9 mouse cellular contexts compared by ENCODE assay signal in genomic region chr1:75487040-75487404, GRCm38 (mm10). TPM values are rescaled to one million over a fixed set of nuclear protein-coding genes. Genes with fewer than 3 reads are reported as not detected.
DNase-seq lines count a peak whose midpoint lies in the region; ATAC-seq and TF ChIP-seq lines count a peak whose summit lies in the region.
"Had no signal": no experiment of that assay in that cellular context is flagged by ENCODE, and none has a peak within 500 bp of the region (broad histone marks: within the 10 kb centered on the region; RNA-seq: fewer than 3 reads in every experiment).

No protein-coding gene starts in this region.

- TF ChIP-seq CTCF in bone marrow macrophage, adult 2 months (IDR thresholded peaks at IDR 0.05; ENCODE audit: low read depth, low read length), result no peak

- H3K27ac ChIP-seq in kidney, embryonic 14.5 days (ENCODE audit: low read depth, low read length), result no peak overlapping the region
- H3K27ac ChIP-seq in bone marrow macrophage, adult 2 months (ENCODE audit: insufficient read depth, low read depth, low read length), result no peak overlapping the region
- no peak overlapping the region for H3K27ac ChIP-seq in hindbrain, embryonic 12.5 days
- no peak overlapping the region for H3K27ac ChIP-seq in midbrain, embryonic 14.5 days (replicated peaks; ENCODE audit: low read depth, low read length)

- H3K4me3 ChIP-seq in kidney, embryonic 14.5 days (ENCODE audit: low read length), result peak overlapping the region; percentile 52
- H3K4me3 ChIP-seq in bone marrow macrophage, adult 2 months (ENCODE audit: insufficient read depth, low read length), result peak overlapping the region; percentile 8; the same call in 1 of the 2 replicates
- peak overlapping the region; percentile 48 for H3K4me3 ChIP-seq in hindbrain, embryonic 12.5 days
- H3K4me3 ChIP-seq in midbrain, embryonic 14.5 days (replicated peaks; ENCODE audit: low read depth, low read length), result peak overlapping the region; percentile 45

- peak overlapping the region; percentile 45 for H3K9ac ChIP-seq in kidney, embryonic 14.5 days (ENCODE audit: low read depth, low read length)
- peak overlapping the region; percentile 47; the same call in 1 of the 2 replicates for H3K9ac ChIP-seq in hindbrain, embryonic 12.5 days
- peak overlapping the region; percentile 45; the same call in 1 of the 2 replicates for H3K9ac ChIP-seq in midbrain, embryonic 14.5 days (replicated peaks; ENCODE audit: low read length)

- no peaks in the 10 kb centered on the region for H3K9me3 ChIP-seq in kidney, embryonic 14.5 days (ENCODE audit: control insufficient read depth, low read length)
- H3K9me3 ChIP-seq in hindbrain, embryonic 12.5 days (replicated peaks), result no peaks in the 10 kb centered on the region
- H3K9me3 ChIP-seq in midbrain, embryonic 14.5 days (ENCODE audit: control insufficient read depth, low read length), result no peaks in the 10 kb centered on the region

- no peak for TF ChIP-seq POLR2A in bone marrow macrophage, adult 2 months (IDR thresholded peaks at IDR 0.05; ENCODE audit: borderline replicate concordance, low read depth, low read length)

- DNase-seq in kidney, postnatal 14 days, result no peak
- DNase-seq in midbrain, embryonic 14.5 days, result no peak
- no peak for DNase-seq in adrenal gland, postnatal 4 days (ENCODE audit: low spot score in 2 of 2)
- DNase-seq in cerebellum, postnatal 36 days, result no peak

- H3K27me3 ChIP-seq in kidney, embryonic 14.5 days (ENCODE audit: control insufficient read depth, insufficient read depth, low read length), result peaks cover 53% of the 10 kb centered on the region
- peaks cover 84% of the 10 kb centered on the region for H3K27me3 ChIP-seq in hindbrain, embryonic 12.5 days
- peaks cover 46% of the 10 kb centered on the region for H3K27me3 ChIP-seq in midbrain, embryonic 14.5 days (ENCODE audit: control insufficient read depth, insufficient read depth, low read length)

- ATAC-seq in kidney, embryonic 14.5 days (ENCODE audit: low FRiP score, low TSS enrichment), result peak; percentile 14
- ATAC-seq in hindbrain, embryonic 12.5 days (ENCODE audit: low FRiP score), result 0 out of 2 replicates have a peak, but pooled peaks have one; percentile 29
- no peak for ATAC-seq in midbrain, embryonic 14.5 days (ENCODE audit: low FRiP score, low TSS enrichment)
- ATAC-seq in cerebellum, adult (ENCODE audit: insufficient number of reproducible peaks, low FRiP score, low TSS enrichment), result no peak

- H3K4me1 ChIP-seq in kidney, embryonic 14.5 days (ENCODE audit: control insufficient read depth, insufficient read depth, low read length), result peaks cover 4% of the 10 kb centered on the region; the same call in 1 of the 2 replicates
- no peaks in the 10 kb centered on the region for H3K4me1 ChIP-seq in bone marrow macrophage, adult 2 months (ENCODE audit: control insufficient read depth, insufficient read depth, low read length)
- peaks cover 27% of the 10 kb centered on the region for H3K4me1 ChIP-seq in hindbrain, embryonic 12.5 days
- peaks cover 18% of the 10 kb centered on the region for H3K4me1 ChIP-seq in midbrain, embryonic 14.5 days (ENCODE audit: control insufficient read depth, insufficient read depth, low read length)

- H3K36me3 ChIP-seq in kidney, embryonic 14.5 days (ENCODE audit: control insufficient read depth, insufficient read depth, low read length), result peaks cover 21% of the 10 kb centered on the region
- H3K36me3 ChIP-seq in hindbrain, embryonic 12.5 days, result peaks cover 24% of the 10 kb centered on the region
- peaks cover 53% of the 10 kb centered on the region for H3K36me3 ChIP-seq in midbrain, embryonic 14.5 days (ENCODE audit: control insufficient read depth, insufficient read depth, low read length)

- 3% methylated on average over 13 of the region's 13 CpGs for WGBS in kidney, embryonic 14.5 days
- WGBS in hindbrain, embryonic 12.5 days, result 2% methylated on average over 13 of the region's 13 CpGs
- 1% methylated on average over 13 of the region's 13 CpGs for WGBS in midbrain, embryonic 14.5 days

- H3K4me2 ChIP-seq in kidney, embryonic 14.5 days (replicated peaks; ENCODE audit: low read depth, low read length), result peak overlapping the region; percentile 82
- peak overlapping the region; percentile 91 for H3K4me2 ChIP-seq in hindbrain, embryonic 12.5 days (replicated peaks)
- H3K4me2 ChIP-seq in midbrain, embryonic 14.5 days (ENCODE audit: low read length), result peak overlapping the region; percentile 86

RNA-seq across cellular contexts. Expression of gene Tmem198, which starts 7.7 kb away (rescaled TPM):
- 0.62 and 1.1 TPM in 2 replicates for polyA plus RNA-seq in kidney, embryonic 14.5 days (2014; fragmentation: Nextera tagmentation; extraction: Ambion mirVana)
- polyA plus RNA-seq in bone marrow macrophage, adult 2 months (2012; ENCODE audit: insufficient read depth, insufficient read length, missing spikeins), result not detected in 2 replicates
- 25.3 and 25.7 TPM in 2 replicates for polyA plus RNA-seq in hindbrain, embryonic 12.5 days (2016; fragmentation: Nextera tagmentation; extraction: Ambion mirVana)
- 42.9 and 55.9 TPM in 2 replicates for polyA plus RNA-seq in midbrain, embryonic 14.5 days (2014; fragmentation: Nextera tagmentation; extraction: Ambion mirVana)
- 1 to 10 TPM; 4.0 to 5.0 TPM for total RNA-seq in adrenal gland, postnatal 4 days (2021)

RNA-seq across cellular contexts. Expression of gene Chpf, which starts 7.9 kb away (rescaled TPM):
- 37.1 and 41.4 TPM in 2 replicates for polyA plus RNA-seq in kidney, embryonic 14.5 days (2014; fragmentation: Nextera tagmentation; extraction: Ambion mirVana)
- polyA plus RNA-seq in bone marrow macrophage, adult 2 months (2012; ENCODE audit: insufficient read depth, insufficient read length, missing spikeins), result 0.95 and 1.3 TPM in 2 replicates
- 39.2 and 41.5 TPM in 2 replicates for polyA plus RNA-seq in hindbrain, embryonic 12.5 days (2016; fragmentation: Nextera tagmentation; extraction: Ambion mirVana)
- 39.7 and 44.2 TPM in 2 replicates for polyA plus RNA-seq in midbrain, embryonic 14.5 days (2014; fragmentation: Nextera tagmentation; extraction: Ambion mirVana)
- total RNA-seq in adrenal gland, postnatal 4 days (2021), result 10 to 100 TPM; 60.3 to 62.6 TPM

RNA-seq across cellular contexts. Expression of gene Obsl1, which starts 19.2 kb away (rescaled TPM):
- polyA plus RNA-seq in kidney, embryonic 14.5 days (2014; fragmentation: Nextera tagmentation; extraction: Ambion mirVana), result 79.8 and 83.2 TPM in 2 replicates
- polyA plus RNA-seq in bone marrow macrophage, adult 2 months (2012; ENCODE audit: insufficient read depth, insufficient read length, missing spikeins), result 0.33 TPM in 1 of 2 replicates, not detected in the other
- 63.4 and 66.4 TPM in 2 replicates for polyA plus RNA-seq in hindbrain, embryonic 12.5 days (2016; fragmentation: Nextera tagmentation; extraction: Ambion mirVana)
- 22.0 and 24.1 TPM in 2 replicates for polyA plus RNA-seq in midbrain, embryonic 14.5 days (2014; fragmentation: Nextera tagmentation; extraction: Ambion mirVana)
- total RNA-seq in adrenal gland, postnatal 4 days (2021), result 100 to 1,000 TPM; 241 to 242 TPM
- polyA plus RNA-seq: activated CD4-positive, CD25-positive, alpha-beta regulatory T cell, adult 4 months had no signal

RNA-seq across cellular contexts. Expression of gene Inha, which starts 19.9 kb away (rescaled TPM):
- 2.7 and 3.0 TPM in 2 replicates for polyA plus RNA-seq in kidney, embryonic 14.5 days (2014; fragmentation: Nextera tagmentation; extraction: Ambion mirVana)
- polyA plus RNA-seq in bone marrow macrophage, adult 2 months (2012; ENCODE audit: insufficient read depth, insufficient read length, missing spikeins), result not detected in 2 replicates
- polyA plus RNA-seq in hindbrain, embryonic 12.5 days (2016; fragmentation: Nextera tagmentation; extraction: Ambion mirVana), result 8.6 and 9.2 TPM in 2 replicates
- 9.3 and 16.8 TPM in 2 replicates for polyA plus RNA-seq in midbrain, embryonic 14.5 days (2014; fragmentation: Nextera tagmentation; extraction: Ambion mirVana)
- 10 to 100 TPM; 71.4 to 80.6 TPM for total RNA-seq in adrenal gland, postnatal 4 days (2021)
- polyA plus RNA-seq: activated CD4-positive, CD25-positive, alpha-beta regulatory T cell, adult 4 months had no signal

RNA-seq across cellular contexts. Expression of gene Stk11ip, which starts 34.3 kb away (rescaled TPM):
- 15.3 and 22.0 TPM in 2 replicates for polyA plus RNA-seq in kidney, embryonic 14.5 days (2014; fragmentation: Nextera tagmentation; extraction: Ambion mirVana)
- 45.6 and 49.3 TPM in 2 replicates for polyA plus RNA-seq in bone marrow macrophage, adult 2 months (2012; ENCODE audit: insufficient read depth, insufficient read length, missing spikeins)
- 25.7 and 29.3 TPM in 2 replicates for polyA plus RNA-seq in hindbrain, embryonic 12.5 days (2016; fragmentation: Nextera tagmentation; extraction: Ambion mirVana)
- polyA plus RNA-seq in midbrain, embryonic 14.5 days (2014; fragmentation: Nextera tagmentation; extraction: Ambion mirVana), result 15.7 and 21.0 TPM in 2 replicates
- total RNA-seq in adrenal gland, postnatal 4 days (2021), result 10 to 100 TPM; 38.1 to 38.4 TPM

Comparison
In these comparisons a context has a peak if more than half of its experiments do, and no peak if none do; other contexts are left out.
1. ATAC-seq: peak in kidney, embryonic 14.5 days (single experiment) and hindbrain, embryonic 12.5 days (single experiment); none in midbrain, embryonic 14.5 days (single experiment) and cerebellum, adult (single experiment).
2. RNA of gene Tmem198, which starts 7.7 kb away (polyA plus RNA-seq): 42.9 to 55.9 TPM in midbrain, embryonic 14.5 days and 25.3 to 25.7 TPM in hindbrain, embryonic 12.5 days; 0.62 to 1.1 TPM in kidney, embryonic 14.5 days and not detected in bone marrow macrophage, adult 2 months; every median in the first group is over 10 times any median in the second.
3. RNA of gene Chpf, which starts 7.9 kb away (polyA plus RNA-seq): 39.2 to 41.5 TPM in hindbrain, embryonic 12.5 days, 37.1 to 41.4 TPM in kidney, embryonic 14.5 days and 39.7 to 44.2 TPM in midbrain, embryonic 14.5 days; 0.95 to 1.3 TPM in bone marrow macrophage, adult 2 months; every median in the first group is over 10 times any median in the second.
4. RNA of gene Obsl1, which starts 19.2 kb away (polyA plus RNA-seq): 79.8 to 83.2 TPM in kidney, embryonic 14.5 days, 63.4 to 66.4 TPM in hindbrain, embryonic 12.5 days and 22.0 to 24.1 TPM in midbrain, embryonic 14.5 days; 0.33 TPM in bone marrow macrophage, adult 2 months; every median in the first group is over 10 times any median in the second.
5. Peak in every context shown above with its lines, with median percentiles within 50 percentile points of each other: H3K4me2 ChIP-seq, H3K4me3 ChIP-seq and H3K9ac ChIP-seq.